Mouse (Mus musculus) MEL (cell line): ENCODE results near the gene Anapc5.

Experiments used
- CTCF ChIP-seq, 3 experiments: IDR thresholded peaks in 2 of 3; conservative IDR thresholded peaks in 1 of 3; 2 replicates each; pipeline ENCODE4 v1.5.1; 2011 to 2012; ENCODE audit warnings: low read length in 3 of 3, low read depth in 2 of 3, mild to moderate bottlenecking in 2 of 3, improper control_type of control experiment in 1 of 3, inconsistent platforms in 1 of 3, mixed read lengths in 1 of 3, moderate library complexity in 1 of 3; ENCODE audit not compliant: control insufficient read depth in 1 of 3, insufficient read depth in 1 of 3, poor library complexity in 1 of 3, severe bottlenecking in 1 of 3
- EP300 ChIP-seq, 2 experiments: IDR thresholded peaks; 2 replicates each; pipeline ENCODE4 v1.6.1; 2011; ENCODE audit warnings: improper control_type of control experiment in 2 of 2, low read length in 2 of 2, low read depth in 1 of 2, mild to moderate bottlenecking in 1 of 2
- KAT2A ChIP-seq: conservative IDR thresholded peaks from 2 replicates; pipeline ENCODE4 v1.6.1; 2012; ENCODE audit warnings: low read depth, low read length, improper control_type of control experiment, inconsistent platforms
- MXI1 ChIP-seq: IDR thresholded peaks from 2 replicates; pipeline ENCODE4 v1.6.1; 2011; ENCODE audit warnings: mild to moderate bottlenecking, low read depth, low read length, improper control_type of control experiment
- POLR2A ChIP-seq, 2 experiments: IDR thresholded peaks; 2 replicates each; pipeline ENCODE4 v1.6.1; 2011 to 2012; ENCODE audit warnings: low read length in 2 of 2, mild to moderate bottlenecking in 2 of 2, control low read depth in 1 of 2, improper control_type of control experiment in 1 of 2, low read depth in 1 of 2, moderate library complexity in 1 of 2; ENCODE audit not compliant: control insufficient read depth in 1 of 2, insufficient read depth in 1 of 2, poor library complexity in 1 of 2
- POLR2AphosphoS5 ChIP-seq: IDR thresholded peaks from 2 replicates; pipeline ENCODE4 v1.6.1; 2012; ENCODE audit warnings: low read depth, borderline replicate concordance, mild to moderate bottlenecking, inconsistent platforms, low read length, moderate library complexity, mixed read lengths
- RAD21 ChIP-seq: IDR thresholded peaks from 2 replicates; pipeline ENCODE4 v1.6.1; 2011; ENCODE audit warnings: mild to moderate bottlenecking, low read depth, low read length, improper control_type of control experiment
- RCOR1 ChIP-seq: IDR thresholded peaks from 2 replicates; pipeline ENCODE4 v1.6.1; 2012; ENCODE audit warnings: low read depth, mild to moderate bottlenecking, inconsistent platforms, low read length, improper control_type of control experiment
- USF1 ChIP-seq: IDR thresholded peaks from 2 replicates; pipeline ENCODE4 v1.6.1; 2014; ENCODE audit warnings: low read depth, mild to moderate bottlenecking, inconsistent platforms, low read length, improper control_type of control experiment, moderate library complexity
- ZKSCAN1 ChIP-seq: IDR thresholded peaks from 2 replicates; pipeline ENCODE4 v1.6.1; 2012; ENCODE audit warnings: low read depth, mild to moderate bottlenecking, inconsistent platforms, low read length, improper control_type of control experiment, moderate library complexity

GRCm38 (mm10) chr5:122852611-122853010 is 31.5 kb upstream of the Anapc5 start:
- TF ChIP-seq POLR2A (IDR thresholded peaks at IDR 0.05; ENCODE audit: control insufficient read depth in 1 of 2, insufficient read depth in 1 of 2, low read depth in 1 of 2, low read length in 2 of 2, poor library complexity in 1 of 2) (no peak), USF1 (no peak), RCOR1 (no peak), POLR2AphosphoS5 (no peak), CTCF (IDR thresholded peaks at IDR 0.05 in 2 of 3, conservative IDR thresholded peaks at IDR 0.05 in 1 of 3; ENCODE audit: control insufficient read depth in 1 of 3, insufficient read depth in 1 of 3, low read depth in 2 of 3, low read length in 3 of 3, poor library complexity in 1 of 3, severe bottlenecking in 1 of 3) (no peak), RAD21 (no peak), ZKSCAN1 (no peak), EP300 (IDR thresholded peaks at IDR 0.05; ENCODE audit: low read depth in 1 of 2, low read length in 2 of 2) (no peak), KAT2A (no peak), MXI1 (no peak)
